Mouse (Mus musculus) ES-CJ7 (cell line): ENCODE measurements around the gene Tmprss11g.

Source experiments
- DNase-seq: peaks from one replicate; pipeline ENCODE4 v3.0.0; 2011; ENCODE audit warnings: low read depth, low spot score

The Tmprss11g gene

GRCm38 (mm10) chr5:86518500-86518899 is at the start of gene Tmprss11g:
Tmprss11g (minus strand) TSS chr5:86518600.
- DNase-seq: peak; percentile 5

GRCm38 (mm10) chr5:86546693-86547092 is 28.3 kb upstream of the Tmprss11g start:
- DNase-seq: no peak

- no peak for DNase-seq
Observed at GRCm38 (mm10) chr5:86540601-86541000, 22.2 kb upstream of the Tmprss11g start.

- no peak for DNase-seq
Observed at GRCm38 (mm10) chr5:86528725-86529124, 10.3 kb upstream of the Tmprss11g start.

- no peak for DNase-seq
Observed at GRCm38 (mm10) chr5:86511538-86511937, 6.9 kb downstream of the Tmprss11g start.

- DNase-seq: no peak
Observed at GRCm38 (mm10) chr5:86493453-86493852, 24.9 kb downstream of the Tmprss11g start.

GRCm38 (mm10) chr5:86482562-86482961 is 35.8 kb downstream of the Tmprss11g start:
- no peak for DNase-seq

GRCm38 (mm10) chr5:86482031-86482430 is 36.4 kb downstream of the Tmprss11g start:
- DNase-seq: no peak

GRCm38 (mm10) chr5:86473859-86474258 is 44.5 kb downstream of the Tmprss11g start:
- DNase-seq: no peak

- no peak for DNase-seq
Observed at GRCm38 (mm10) chr5:86468890-86469289, 49.5 kb downstream of the Tmprss11g start, which contains the start of gene Tmprss11a. Tmprss11a (minus strand) TSS chr5:86468990.

GRCm38 (mm10) chr5:86439306-86439705 is 79.1 kb downstream of the Tmprss11g start:
- no peak for DNase-seq

- DNase-seq: no peak
Observed at GRCm38 (mm10) chr5:86438548-86438947, 79.9 kb downstream of the Tmprss11g start.
